Mouse (Mus musculus): ENCODE results near the gene Ddit4l. TPM values are rescaled to one million over a fixed set of nuclear protein-coding genes. Genes with fewer than 3 reads are reported as not detected.
"Not testable (repeated sequence)": the region's sequence is repeated elsewhere in the genome, so short reads cannot be mapped to it uniquely, and the experiment has no call there.

The Ddit4l gene
- total and polyA plus RNA-seq, 2 experiments from 2014 or later, result 1.8 to 10.3 TPM

DNA sequence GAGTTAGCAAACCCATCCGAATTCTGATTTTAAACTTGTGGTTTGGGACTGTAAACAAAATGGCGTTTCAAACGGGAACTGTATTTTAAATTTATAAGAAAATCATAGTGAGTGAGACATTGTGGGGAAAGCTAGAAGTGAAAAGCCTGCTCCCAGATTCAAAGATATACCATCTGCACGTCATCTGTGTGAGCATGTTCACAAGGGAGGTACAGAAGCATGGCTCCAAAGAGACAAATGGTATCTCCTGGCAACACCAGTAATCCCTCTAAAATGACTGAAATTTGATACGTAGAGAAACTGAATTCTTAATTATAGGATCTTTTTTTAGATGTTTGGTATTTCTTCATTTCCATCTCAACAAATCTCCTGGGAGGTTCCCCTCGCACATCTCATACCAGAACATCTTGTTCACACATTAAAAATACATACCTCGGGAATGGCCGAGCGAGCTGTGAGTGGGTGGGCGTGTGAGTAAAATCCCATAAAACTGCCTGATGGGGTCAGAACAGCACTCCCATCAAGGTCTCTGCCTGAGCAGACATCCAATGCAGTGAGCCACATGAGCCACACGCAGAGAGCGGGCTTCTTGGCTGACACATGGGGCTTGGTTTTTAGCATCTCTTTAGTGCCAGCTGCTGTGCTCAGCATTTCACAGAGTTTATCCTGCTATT is 26.2 kb downstream of the Ddit4l start:
- no peak for ATAC-seq (ENCODE audit: insufficient read depth, low read depth)
- TF ChIP-seq EP300 (IDR thresholded peaks at IDR 0.05; ENCODE audit: low read depth) (no peak), CTCF (IDR thresholded peaks at IDR 0.05; ENCODE audit: low read depth) (no peak)

DNA sequence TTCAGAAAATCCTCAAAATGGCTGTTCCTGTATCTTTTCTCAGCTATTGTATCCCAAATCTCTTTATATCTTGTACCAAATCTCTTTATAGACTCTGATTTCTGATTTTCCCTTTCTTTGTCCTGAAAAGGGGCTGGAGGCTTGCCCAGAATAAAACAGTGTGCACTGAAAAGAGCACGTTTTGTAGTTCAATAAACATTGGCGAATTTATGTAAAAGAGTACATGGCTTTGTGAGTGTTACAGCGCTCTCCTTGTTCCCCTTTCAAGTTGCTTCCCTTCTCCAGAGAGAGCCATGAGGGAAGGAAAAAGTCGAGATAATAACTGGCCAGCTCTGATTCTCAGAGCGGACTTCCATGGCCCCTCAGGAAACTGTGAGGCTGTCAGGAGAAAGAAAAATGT is 27.7 kb downstream of the Ddit4l start:
- H3K9me3 ChIP-seq (replicated peaks; ENCODE audit: control insufficient read depth, low read length), result no peaks in the 10 kb centered on the region
- TF ChIP-seq CTCF (IDR thresholded peaks at IDR 0.05; ENCODE audit: low read depth) (no peak), EP300 (IDR thresholded peaks at IDR 0.05; ENCODE audit: low read depth) (no peak)
- no peaks in the 10 kb centered on the region for H3K4me1 ChIP-seq (ENCODE audit: control insufficient read depth, insufficient read depth)
- WGBS, result 57% methylated on average over 5 of the region's 5 CpGs
- no peaks in the 10 kb centered on the region for H3K27me3 ChIP-seq (ENCODE audit: control insufficient read depth, insufficient read depth, low read length)
- no peak for ATAC-seq (ENCODE audit: insufficient read depth, low read depth)
- H3K27ac ChIP-seq (ENCODE audit: low read depth), result no peak overlapping the region
- DNase-seq (ENCODE audit: low spot score), result no peak
- no peak overlapping the region for H3K4me3 ChIP-seq (ENCODE audit: low read depth, low read length)
- no peak overlapping the region for H3K9ac ChIP-seq (replicated peaks; ENCODE audit: low read depth, low read length)
- no peaks in the 10 kb centered on the region for H3K36me3 ChIP-seq (replicated peaks; ENCODE audit: control insufficient read depth, insufficient read depth, low read length)
- no peak overlapping the region for H3K4me2 ChIP-seq (ENCODE audit: low read depth, low read length)

More for the DNA sequence above, 26.2 kb downstream of the Ddit4l start:
- Histone ChIP-seq H3K27me3 (ENCODE audit: control insufficient read depth, insufficient read depth, low read length) (no peaks in the 10 kb centered on the region), H3K4me3 (ENCODE audit: low read depth, low read length) (no peak overlapping the region), H3K4me2 (ENCODE audit: low read depth, low read length) (no peak overlapping the region), H3K4me1 (ENCODE audit: control insufficient read depth, insufficient read depth) (no peaks in the 10 kb centered on the region), H3K9ac (replicated peaks; ENCODE audit: low read depth, low read length) (no peak overlapping the region), H3K9me3 (replicated peaks; ENCODE audit: control insufficient read depth, low read length) (no peaks in the 10 kb centered on the region), H3K27ac (ENCODE audit: low read depth) (no peak overlapping the region), H3K36me3 (replicated peaks; ENCODE audit: control insufficient read depth, insufficient read depth, low read length) (no peaks in the 10 kb centered on the region)
- WGBS, result 77% methylated on average over 12 of the region's 12 CpGs
- no peak for DNase-seq (ENCODE audit: low spot score)

DNA sequence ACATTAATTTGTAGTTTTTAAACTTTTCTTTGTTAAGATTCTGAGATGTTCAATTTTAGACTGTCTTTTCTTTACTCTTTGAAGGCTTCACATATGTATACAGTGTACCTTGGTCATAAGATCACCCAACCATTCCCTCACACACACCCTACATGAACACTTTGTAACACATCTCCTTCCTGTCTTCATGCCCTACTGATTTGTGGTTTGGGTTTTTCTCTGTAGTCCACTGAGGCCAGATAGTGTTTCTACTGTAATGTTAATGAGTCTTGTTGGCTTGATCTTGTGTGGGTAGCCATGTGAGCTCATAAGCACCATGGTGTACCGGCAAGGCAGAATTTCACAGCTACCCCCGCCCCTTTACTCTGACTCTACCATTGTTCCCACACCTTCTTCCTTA is 31.4 kb downstream of the Ddit4l start:
- ATAC-seq (ENCODE audit: insufficient read depth, low read depth), result no peak
- WGBS, result 82% methylated on average over 2 of the region's 2 CpGs

DNA sequence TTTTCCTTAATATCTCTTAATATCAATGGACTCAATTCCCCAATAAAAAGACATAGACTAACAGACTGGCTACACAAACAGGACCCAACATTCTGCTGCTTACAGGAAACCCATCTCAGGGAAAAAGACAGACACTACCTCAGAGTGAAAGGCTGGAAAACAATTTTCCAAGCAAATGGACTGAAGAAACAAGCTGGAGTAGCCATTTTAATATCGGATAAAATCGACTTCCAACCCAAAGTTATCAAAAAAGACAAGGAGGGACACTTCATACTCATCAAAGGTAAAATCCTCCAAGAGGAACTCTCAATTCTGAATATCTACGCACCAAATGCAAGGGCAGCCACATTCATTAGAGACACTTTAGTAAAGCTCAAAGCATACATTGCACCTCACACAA is 49.8 kb downstream of the Ddit4l start, which contains the start of gene Gm21962:
TSS of gene Gm21962 (plus strand) at position 301 of the 400 bp plus-strand sequence.
- not testable (repeated sequence) for H3K4me2 ChIP-seq (ENCODE audit: low read depth, low read length); H3K9ac ChIP-seq (replicated peaks; ENCODE audit: low read depth, low read length); H3K27ac ChIP-seq (ENCODE audit: low read depth); H3K27me3 ChIP-seq (ENCODE audit: control insufficient read depth, insufficient read depth, low read length); H3K4me3 ChIP-seq (ENCODE audit: low read depth, low read length); H3K9me3 ChIP-seq (replicated peaks; ENCODE audit: control insufficient read depth, low read length); ATAC-seq (ENCODE audit: insufficient read depth, low read depth); H3K36me3 ChIP-seq (replicated peaks; ENCODE audit: control insufficient read depth, insufficient read depth, low read length); DNase-seq (ENCODE audit: low spot score); H3K4me1 ChIP-seq (ENCODE audit: control insufficient read depth, insufficient read depth)
- WGBS, result no CpG with 5 or more reads among the region's 3 CpGs

More for the DNA sequence above, 31.4 kb downstream of the Ddit4l start:
- Histone ChIP-seq H3K27ac (ENCODE audit: low read depth) (no peak overlapping the region), H3K9ac (replicated peaks; ENCODE audit: low read depth, low read length) (no peak overlapping the region), H3K9me3 (replicated peaks; ENCODE audit: control insufficient read depth, low read length) (no peaks in the 10 kb centered on the region), H3K27me3 (ENCODE audit: control insufficient read depth, insufficient read depth, low read length) (no peaks in the 10 kb centered on the region), H3K36me3 (replicated peaks; ENCODE audit: control insufficient read depth, insufficient read depth, low read length) (no peaks in the 10 kb centered on the region), H3K4me1 (ENCODE audit: control insufficient read depth, insufficient read depth) (no peaks in the 10 kb centered on the region), H3K4me3 (ENCODE audit: low read depth, low read length) (no peak overlapping the region), H3K4me2 (ENCODE audit: low read depth, low read length) (no peak overlapping the region)
- TF ChIP-seq CTCF (IDR thresholded peaks at IDR 0.05; ENCODE audit: low read depth) (no peak), EP300 (IDR thresholded peaks at IDR 0.05; ENCODE audit: low read depth) (no peak)
- no peak for DNase-seq (ENCODE audit: low spot score)

Small RNA genes lying within 50 kb of the gene (microRNA-seq; reads per million reads assigned to microRNA genes)
- not detected for gene Gm22468

Other genes starting within 250 kb of the Ddit4l start
- not detected in 2 replicates for gene Gm21962, start 49.9 kb downstream of the Ddit4l start, total RNA-seq (2014; rRNA removed; ENCODE audit: low replicate concordance)
- not detected in 2 replicates for gene Gm21962, start 49.9 kb downstream of the Ddit4l start, polyA plus RNA-seq (2015; fragmentation: Nextera tagmentation; extraction: Ambion mirVana)
- 541 and 680 TPM in 2 replicates for gene H2afz, start 242.9 kb downstream of the Ddit4l start, total RNA-seq (2014; rRNA removed; ENCODE audit: low replicate concordance)
- 517 and 550 TPM in 2 replicates for gene H2afz, start 242.9 kb downstream of the Ddit4l start, polyA plus RNA-seq (2015; fragmentation: Nextera tagmentation; extraction: Ambion mirVana)
- gene Dnajb14, start 246.1 kb downstream of the Ddit4l start, total RNA-seq (2014; rRNA removed; ENCODE audit: low replicate concordance), result 4.0 and 5.1 TPM in 2 replicates
- gene Dnajb14, start 246.1 kb downstream of the Ddit4l start, polyA plus RNA-seq (2015; fragmentation: Nextera tagmentation; extraction: Ambion mirVana), result 7.4 and 8.6 TPM in 2 replicates

Measured in heart, postnatal 0 days (tissue).